Mouse (Mus musculus) heart, embryonic 14.5 days (tissue): ENCODE results near the gene Abcd3. TPM values are rescaled to one million over a fixed set of nuclear protein-coding genes. Genes with fewer than 3 reads are reported as not detected.

ENCODE experiments used
- ATAC-seq: fragments of 200-750 bp; cut with Nextera tagmentation; 2 replicates; pipeline ENCODE4 v1.8.0; 2017; ENCODE audit warnings: low read depth, moderate TSS enrichment; ENCODE audit not compliant: insufficient number of reproducible peaks, insufficient read depth, low FRiP score
- H3K27ac ChIP-seq, 2 experiments: fragments of 200-500 bp in 1 of 2; fragments of 300-500 bp in 1 of 2; sonication (generic) in 1 of 2; replicated peaks in 1 of 2; 2 replicates each; pipeline ENCODE4 v1.5.1; 2012 to 2014; ENCODE audit warnings: low read depth in 2 of 2, low read length in 2 of 2, control low read depth in 1 of 2, mild to moderate bottlenecking in 1 of 2, mixed read lengths in 1 of 2; ENCODE audit not compliant: control insufficient read depth in 1 of 2, insufficient read depth in 1 of 2
- H3K27me3 ChIP-seq: fragments of 300-500 bp; sonication (generic); 2 replicates; pipeline ENCODE4 v1.6.1; 2014; ENCODE audit warnings: mild to moderate bottlenecking, low read length, control low read depth; ENCODE audit not compliant: control insufficient read depth, insufficient read depth
- H3K36me3 ChIP-seq: fragments of 300-500 bp; sonication (generic); 2 replicates; pipeline ENCODE4 v1.6.1; 2014; ENCODE audit warnings: mild to moderate bottlenecking, control low read depth, low read length, mixed read lengths; ENCODE audit not compliant: control insufficient read depth, insufficient read depth
- H3K4me1 ChIP-seq, 2 experiments: fragments of 200-500 bp in 1 of 2; fragments of 300-500 bp in 1 of 2; sonication (generic) in 1 of 2; 2 replicates each; pipeline ENCODE4 v1.6.1; 2012 to 2014; ENCODE audit warnings: low read length in 2 of 2, control low read depth in 1 of 2, mixed read lengths in 1 of 2; ENCODE audit not compliant: control insufficient read depth in 2 of 2, insufficient read depth in 2 of 2
- H3K4me2 ChIP-seq: fragments of 300-500 bp; sonication (generic); 2 replicates; pipeline ENCODE4 v1.6.1; 2014; ENCODE audit warnings: mild to moderate bottlenecking, low read length
- H3K4me3 ChIP-seq, 2 experiments: fragments of 200-500 bp in 1 of 2; fragments of 300-500 bp in 1 of 2; sonication (generic) in 1 of 2; 2 replicates each; pipeline ENCODE4 v1.5.1; 2012 to 2014; ENCODE audit warnings: low read length in 2 of 2, mild to moderate bottlenecking in 2 of 2, control low read depth in 1 of 2, low read depth in 1 of 2, moderate library complexity in 1 of 2; ENCODE audit not compliant: control insufficient read depth in 1 of 2, insufficient read depth in 1 of 2
- H3K9ac ChIP-seq: fragments of 300-500 bp; sonication (generic); 2 replicates; pipeline ENCODE4 v1.6.1; 2014; ENCODE audit warnings: mild to moderate bottlenecking, low read length
- H3K9me3 ChIP-seq: fragments of 300-500 bp; sonication (generic); 2 replicates; pipeline ENCODE4 v1.6.1; 2016; ENCODE audit warnings: low read length, control low read depth; ENCODE audit not compliant: control insufficient read depth
- WGBS: fragments of 180-500 bp; shearing (Covaris S2); extraction: QIAGEN DNeasy Blood & Tissue Kit; methylation state at CpG from one replicate; pipeline ENCODE4 v1.1.7; 2014; 5-methylcytosine and 5-hydroxymethylcytosine counted together
- polyA plus RNA-seq: library from polyadenylated mRNA; unstranded; fragments of >200 nt; fragmentation: Nextera tagmentation; extraction: Ambion mirVana; gene quantifications from 2 replicates; pipeline ENCODE4 v1.2.1, GENCODE M21; 2014

Gene Abcd3
- polyA plus RNA-seq, 1 experiment from 2014 or later = 49.5 TPM

- H3K4me1 ChIP-seq = peaks cover 22 to 25% of the 10 kb centered on the region in 2 experiments
- no peak overlapping the region for H3K9ac ChIP-seq
- no peak overlapping the region for H3K4me3 ChIP-seq
- H3K4me2 ChIP-seq = no peak overlapping the region
- no peaks in the 10 kb centered on the region for H3K9me3 ChIP-seq
- H3K27ac ChIP-seq = peak overlapping the region in 1 of 2 experiments; percentile 97; a peak in 2 of 4 replicates
- WGBS = 17% methylated on average over 1 of the region's 1 CpGs
- H3K27me3 ChIP-seq = no peaks in the 10 kb centered on the region
- H3K36me3 ChIP-seq = peaks cover 16% of the 10 kb centered on the region; the same call in 1 of the 2 replicates
- ATAC-seq = no peak
Observed at GRCm38 (mm10) chr3:121737453-121737852, 77.6 kb downstream of the Abcd3 start.

DNA sequence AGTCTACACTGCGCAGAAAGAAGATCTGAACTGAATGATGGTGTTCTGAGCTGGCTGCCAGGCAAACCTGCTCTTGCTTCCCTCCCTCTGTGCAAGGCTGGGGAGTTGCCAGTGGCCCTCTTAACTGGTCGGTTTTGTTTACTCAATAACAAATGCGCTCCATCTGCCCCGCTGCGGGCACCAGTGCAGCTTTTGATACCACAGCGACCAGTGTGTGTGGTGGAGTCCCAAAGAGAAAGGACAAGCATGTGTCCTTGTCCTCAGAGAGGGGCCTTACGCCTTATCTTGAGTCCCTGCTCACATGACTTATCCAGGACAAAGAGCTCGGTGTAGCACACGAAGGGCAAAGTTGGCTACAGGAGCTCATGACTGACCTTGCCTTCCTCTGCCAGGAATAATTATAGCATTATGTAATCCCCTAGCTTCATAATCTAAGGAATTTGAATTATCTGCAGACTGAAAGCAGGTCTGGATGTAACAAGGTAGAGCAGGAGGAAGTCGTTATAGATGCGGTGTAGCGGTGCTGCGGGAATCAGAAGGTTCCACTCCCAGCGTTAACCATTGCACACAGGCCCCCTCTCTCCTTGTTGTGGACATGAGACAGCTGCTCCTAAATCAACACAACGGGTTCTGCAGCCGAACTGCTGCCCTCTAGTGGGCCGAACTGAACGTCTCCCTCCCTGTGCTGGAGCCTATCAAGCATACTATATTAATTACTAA, 78.9 kb downstream of the Abcd3 start:
- 10% methylated on average over 18 of the region's 18 CpGs for WGBS
- H3K27me3 ChIP-seq = no peaks in the 10 kb centered on the region
- H3K9me3 ChIP-seq = no peaks in the 10 kb centered on the region
- ATAC-seq = peak; percentile 93
- H3K4me3 ChIP-seq = 0 out of 4 replicates have a peak overlapping the region, but pooled peaks of 1 of the 2 experiments have one; percentile 5
- H3K9ac ChIP-seq = peak overlapping the region; percentile 54
- peaks cover 27% of the 10 kb centered on the region for H3K36me3 ChIP-seq
- H3K27ac ChIP-seq = peak overlapping the region; percentile 97 to 99
- peaks cover 22 to 25% of the 10 kb centered on the region in 2 experiments for H3K4me1 ChIP-seq
- H3K4me2 ChIP-seq = peak overlapping the region; percentile 53

DNA sequence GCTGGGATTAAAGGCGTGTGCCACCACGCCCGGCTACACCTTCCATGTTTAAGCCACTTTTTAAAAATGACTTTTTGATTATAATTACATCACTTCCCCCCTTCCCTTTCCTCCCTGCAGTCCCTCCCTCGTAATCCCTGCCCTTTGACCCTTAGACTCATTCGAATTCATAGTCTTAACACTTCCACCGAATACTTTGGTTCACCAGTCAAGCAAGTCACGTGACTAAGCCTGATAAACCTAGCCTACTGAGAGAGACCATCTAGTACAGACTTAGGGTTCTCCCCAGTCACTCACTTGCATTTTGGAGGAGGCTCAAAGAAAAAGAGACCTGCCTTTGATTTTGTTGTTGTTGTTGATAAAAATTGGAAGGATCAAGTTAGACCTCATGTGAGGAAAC, 79.6 kb downstream of the Abcd3 start:
- Histone ChIP-seq H3K4me3 (no peak overlapping the region), H3K4me1 (peaks cover 22 to 25% of the 10 kb centered on the region in 2 experiments), H3K27ac (peak overlapping the region; percentile 97 to 99), H3K27me3 (no peaks in the 10 kb centered on the region), H3K36me3 (peaks cover 29% of the 10 kb centered on the region), H3K9me3 (no peaks in the 10 kb centered on the region), H3K4me2 (peak overlapping the region; percentile 53), H3K9ac (peak overlapping the region; percentile 54)
- WGBS = 71% methylated on average over 7 of the region's 7 CpGs
- ATAC-seq = no peak

GRCm38 (mm10) chr3:121729678-121730077, 85.4 kb downstream of the Abcd3 start:
- H3K9me3 ChIP-seq = no peaks in the 10 kb centered on the region
- peaks cover 44% of the 10 kb centered on the region for H3K36me3 ChIP-seq
- no peak for ATAC-seq
- no peak overlapping the region for H3K27ac ChIP-seq
- no peak overlapping the region for H3K4me2 ChIP-seq
- H3K9ac ChIP-seq = no peak overlapping the region
- no peaks in the 10 kb centered on the region for H3K27me3 ChIP-seq
- H3K4me1 ChIP-seq = peaks cover 0 to 1% of the 10 kb centered on the region in 2 experiments; a peak in 1 of 4 replicates
- H3K4me3 ChIP-seq = no peak overlapping the region
- 75% methylated on average over 4 of the region's 4 CpGs for WGBS

- Histone ChIP-seq H3K27ac (no peak overlapping the region), H3K36me3 (peaks cover 16% of the 10 kb centered on the region), H3K4me2 (peak overlapping the region; percentile 6; the same call in 1 of the 2 replicates), H3K27me3 (no peaks in the 10 kb centered on the region), H3K4me1 (peaks cover 4 to 14% of the 10 kb centered on the region in 2 experiments; a peak in 3 of 4 replicates), H3K4me3 (no peak overlapping the region), H3K9ac (no peak overlapping the region), H3K9me3 (no peaks in the 10 kb centered on the region)
- 68% methylated on average over 10 of the region's 10 CpGs for WGBS
- ATAC-seq = no peak
Observed at GRCm38 (mm10) chr3:121725651-121726050, 89.5 kb downstream of the Abcd3 start.

- Histone ChIP-seq H3K27ac (no peak overlapping the region), H3K4me2 (peak overlapping the region; percentile 95), H3K9me3 (no peaks in the 10 kb centered on the region), H3K36me3 (peaks cover 5% of the 10 kb centered on the region), H3K4me1 (peaks cover 4 to 14% of the 10 kb centered on the region in 2 experiments; a peak in 3 of 4 replicates), H3K9ac (peak overlapping the region; percentile 80), H3K4me3 (peak overlapping the region; percentile 69 to 88; a peak in 3 of 4 replicates), H3K27me3 (no peaks in the 10 kb centered on the region)
- 25% methylated on average over 12 of the region's 12 CpGs for WGBS
- ATAC-seq = no peak
Observed at GRCm38 (mm10) chr3:121724553-121724952, 90.5 kb downstream of the Abcd3 start.

- no peak for ATAC-seq
- peak overlapping the region in 1 of 2 experiments; percentile 67; a peak in 1 of 4 replicates for H3K27ac ChIP-seq
- peaks cover 4 to 14% of the 10 kb centered on the region in 2 experiments; a peak in 3 of 4 replicates for H3K4me1 ChIP-seq
- peaks cover under 1% of the 10 kb centered on the region; the same call in 1 of the 2 replicates for H3K36me3 ChIP-seq
- no peaks in the 10 kb centered on the region for H3K27me3 ChIP-seq
- no peaks in the 10 kb centered on the region for H3K9me3 ChIP-seq
- peak overlapping the region; percentile 69 to 88 for H3K4me3 ChIP-seq
- peak overlapping the region; percentile 80 for H3K9ac ChIP-seq
- peak overlapping the region; percentile 95 for H3K4me2 ChIP-seq
- WGBS = 5% methylated on average over 20 of the region's 20 CpGs
Observed at GRCm38 (mm10) chr3:121723968-121724524, 91.1 kb downstream of the Abcd3 start.
